Mouse (Mus musculus) hindbrain, embryonic 14.5 days (tissue): ENCODE data around the gene Lrrc8c. TPM values are rescaled to one million over a fixed set of nuclear protein-coding genes. Genes with fewer than 3 reads are reported as not detected.

Experiments used
- ATAC-seq: fragments of 200-750 bp; cut with Nextera tagmentation; 2 replicates; pipeline ENCODE4 v1.8.0; 2017; ENCODE audit warnings: moderate number of reproducible peaks, mild to moderate bottlenecking, moderate TSS enrichment, moderate library complexity; ENCODE audit not compliant: low FRiP score
- DNase-seq: peaks from one replicate; pipeline ENCODE4 v3.0.0-alpha.2; 2015; ENCODE audit warnings: low spot score
- H3K27ac ChIP-seq: fragments of 300-500 bp; sonication (generic); 2 replicates; pipeline ENCODE4 v1.5.1; 2014; ENCODE audit warnings: mild to moderate bottlenecking, moderate library complexity
- H3K27me3 ChIP-seq: fragments of 300-500 bp; sonication (generic); 2 replicates; pipeline ENCODE4 v1.6.1; 2014; ENCODE audit warnings: mild to moderate bottlenecking, low read length, mixed read lengths; ENCODE audit not compliant: control insufficient read depth, insufficient read depth
- H3K36me3 ChIP-seq: fragments of 300-500 bp; sonication (generic); replicated peaks from 2 replicates; pipeline ENCODE4 v1.6.1; 2014; ENCODE audit not compliant: control insufficient read depth, insufficient read depth
- H3K4me1 ChIP-seq: fragments of 300-500 bp; sonication (generic); replicated peaks from 2 replicates; pipeline ENCODE4 v1.6.1; 2014; ENCODE audit warnings: antibody characterized with exemption, low read length, mixed read lengths; ENCODE audit not compliant: control insufficient read depth, insufficient read depth
- H3K4me2 ChIP-seq: fragments of 300-500 bp; sonication (generic); replicated peaks from 2 replicates; pipeline ENCODE4 v1.6.1; 2014; ENCODE audit warnings: mild to moderate bottlenecking, moderate library complexity
- H3K4me3 ChIP-seq: fragments of 300-500 bp; sonication (generic); replicated peaks from 2 replicates; pipeline ENCODE4 v1.5.1; 2014; ENCODE audit warnings: mild to moderate bottlenecking, low read length
- H3K9ac ChIP-seq: fragments of 300-500 bp; sonication (generic); 2 replicates; pipeline ENCODE4 v1.6.1; 2014
- H3K9me3 ChIP-seq: fragments of 300-500 bp; sonication (generic); 2 replicates; pipeline ENCODE4 v1.6.1; 2016; ENCODE audit warnings: low read length; ENCODE audit not compliant: control insufficient read depth
- WGBS: fragments of 180-500 bp; shearing (Covaris S2); extraction: QIAGEN DNeasy Blood & Tissue Kit; methylation state at CpG from one replicate; pipeline ENCODE4 v1.1.7; 2014; 5-methylcytosine and 5-hydroxymethylcytosine counted together
- polyA plus RNA-seq: library from polyadenylated mRNA; unstranded; fragments of >200 nt; fragmentation: Nextera tagmentation; extraction: Ambion mirVana; gene quantifications from 2 replicates; pipeline ENCODE4 v1.2.1, GENCODE M21; 2014

Lrrc8c gene
- polyA plus RNA-seq, 1 experiment from 2014 or later, result 18.2 TPM

DNA sequence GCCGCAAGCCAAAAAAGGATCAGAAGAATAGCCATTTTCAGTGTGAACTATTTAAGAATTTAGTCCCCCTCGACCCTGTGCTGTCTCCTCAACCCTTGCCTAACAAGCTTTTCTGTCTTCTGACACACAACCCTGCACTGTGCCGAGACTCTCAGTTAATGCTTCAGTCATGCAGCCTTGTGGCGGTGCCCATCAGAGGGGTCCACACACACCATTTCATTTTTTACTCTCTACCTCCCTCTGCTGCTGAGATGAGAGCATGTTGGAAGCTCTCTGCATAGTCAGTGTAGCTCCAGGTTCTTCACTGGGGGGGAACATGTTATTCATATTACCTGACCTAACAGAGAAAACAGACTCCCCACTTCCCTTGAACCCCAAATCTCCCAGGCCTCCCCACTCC is 27.8 kb upstream of the Lrrc8c start:
- WGBS, result 52% methylated on average over 4 of the region's 4 CpGs
- Histone ChIP-seq H3K4me2 (no peak overlapping the region), H3K4me3 (no peak overlapping the region), H3K27ac (no peak overlapping the region), H3K27me3 (no peaks in the 10 kb centered on the region), H3K9ac (no peak overlapping the region), H3K4me1 (peaks cover 19% of the 10 kb centered on the region; the same call in 1 of the 2 replicates), H3K9me3 (no peaks in the 10 kb centered on the region), H3K36me3 (peaks cover 11% of the 10 kb centered on the region)
- DNase-seq (peak; percentile 55), ATAC-seq (peak; percentile 53)

GRCm38 (mm10) chr5:105492367-105493246 is 26.6 kb upstream of the Lrrc8c start:
- DNase-seq (peak; percentile 71), ATAC-seq (peak; percentile 38; the same call in 1 of the 2 replicates)
- H3K9me3 ChIP-seq, result no peaks in the 10 kb centered on the region
- peaks cover 19% of the 10 kb centered on the region; the same call in 1 of the 2 replicates for H3K4me1 ChIP-seq
- no peaks in the 10 kb centered on the region for H3K27me3 ChIP-seq
- H3K36me3 ChIP-seq, result peaks cover 3% of the 10 kb centered on the region; the same call in 1 of the 2 replicates
- WGBS, result 35% methylated on average over 10 of the region's 10 CpGs
- 0 out of 2 replicates have a peak overlapping the region, but pooled peaks have one; percentile 1 for H3K27ac ChIP-seq
- H3K9ac ChIP-seq, result no peak overlapping the region
- no peak overlapping the region for H3K4me3 ChIP-seq
- H3K4me2 ChIP-seq, result no peak overlapping the region

DNA sequence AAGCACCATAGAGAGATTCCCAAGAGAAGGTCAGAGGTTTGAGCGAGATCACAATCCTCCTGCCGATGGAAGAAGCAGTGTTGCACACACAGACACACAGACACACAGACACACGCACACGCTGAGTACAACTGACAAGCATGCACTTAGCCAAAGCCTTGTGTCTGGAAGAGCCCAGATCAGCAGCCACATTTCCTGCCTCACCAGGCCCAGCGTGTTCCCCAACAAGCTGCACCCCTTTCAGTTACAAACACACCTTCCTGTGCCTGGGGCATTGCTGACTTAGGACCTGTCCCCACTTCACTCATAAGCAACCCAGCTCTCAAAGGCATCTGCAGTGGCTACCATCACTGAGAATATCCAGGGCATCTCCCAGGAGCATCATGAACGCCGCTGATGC is 25.8 kb upstream of the Lrrc8c start:
- H3K4me3 ChIP-seq, result no peak overlapping the region
- H3K27me3 ChIP-seq, result no peaks in the 10 kb centered on the region
- peaks cover 3% of the 10 kb centered on the region; the same call in 1 of the 2 replicates for H3K36me3 ChIP-seq
- no peak overlapping the region for H3K9ac ChIP-seq
- no peaks in the 10 kb centered on the region for H3K9me3 ChIP-seq
- H3K4me2 ChIP-seq, result no peak overlapping the region
- 77% methylated on average over 7 of the region's 7 CpGs for WGBS
- ATAC-seq, result no peak
- no peak for DNase-seq
- H3K4me1 ChIP-seq, result peaks cover 19% of the 10 kb centered on the region; the same call in 1 of the 2 replicates
- 0 out of 2 replicates have a peak overlapping the region, but pooled peaks have one; percentile 1 for H3K27ac ChIP-seq

DNA sequence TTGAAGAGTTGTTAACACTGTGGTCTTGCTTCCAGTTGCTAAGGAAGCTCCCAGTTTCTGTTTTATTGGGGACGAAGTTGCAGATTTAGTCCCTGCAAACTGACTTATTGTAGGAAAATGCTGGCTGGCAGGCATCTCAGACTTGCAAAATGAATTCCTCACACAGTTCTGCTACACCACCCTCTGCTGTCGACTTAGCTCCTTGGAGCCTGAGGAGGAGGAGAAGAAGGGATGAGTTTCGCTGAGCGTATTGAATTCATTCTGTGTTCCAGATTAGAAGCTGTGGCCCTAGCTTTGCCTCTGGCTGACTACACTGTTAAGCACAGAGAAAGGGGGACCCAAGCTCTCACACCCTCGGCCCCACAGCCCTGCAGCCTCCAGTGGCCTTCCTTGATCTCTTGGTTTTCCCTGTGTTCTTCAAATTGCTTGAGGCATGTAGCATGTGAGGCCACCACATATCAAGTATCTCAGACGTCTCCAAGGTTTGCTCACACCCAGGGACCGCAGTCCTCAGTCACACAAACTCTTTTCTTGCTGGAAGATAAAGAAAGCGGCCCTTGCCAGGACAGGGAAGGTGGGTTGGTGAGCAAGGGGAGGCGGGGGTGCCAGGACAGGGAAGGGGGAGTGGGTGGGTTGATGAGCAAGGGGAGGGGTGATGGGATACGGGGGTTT is 24.8 kb upstream of the Lrrc8c start:
- Histone ChIP-seq H3K4me2 (peak overlapping the region; percentile 48; the same call in 1 of the 2 replicates), H3K4me3 (no peak overlapping the region), H3K9me3 (no peaks in the 10 kb centered on the region), H3K27ac (no peak overlapping the region), H3K36me3 (peaks cover 3% of the 10 kb centered on the region; the same call in 1 of the 2 replicates), H3K27me3 (no peaks in the 10 kb centered on the region), H3K4me1 (peaks cover 23% of the 10 kb centered on the region), H3K9ac (no peak overlapping the region)
- ATAC-seq (no peak), DNase-seq (no peak)
- 30% methylated on average over 10 of the region's 10 CpGs for WGBS

- H3K9ac ChIP-seq, result peak overlapping the region; percentile 31; the same call in 1 of the 2 replicates
These were observed 24.0 kb upstream of the Lrrc8c start for GRCm38 (mm10) chr5:105494918-105495901.

GRCm38 (mm10) chr5:105496133-105496532 is 23.1 kb upstream of the Lrrc8c start:
- Histone ChIP-seq H3K9me3 (no peaks in the 10 kb centered on the region), H3K36me3 (no peaks in the 10 kb centered on the region), H3K27me3 (no peaks in the 10 kb centered on the region), H3K4me3 (no peak overlapping the region), H3K9ac (no peak overlapping the region), H3K4me2 (no peak overlapping the region), H3K27ac (no peak overlapping the region), H3K4me1 (peaks cover 32% of the 10 kb centered on the region)
- ATAC-seq (no peak), DNase-seq (no peak)
- 71% methylated on average over 4 of the region's 4 CpGs for WGBS

More at GRCm38 (mm10) chr5:105494918-105495901, 24.0 kb upstream of the Lrrc8c start:
- no peak overlapping the region for H3K27ac ChIP-seq
- DNase-seq, result peak; percentile 68
- peak; percentile 77 for ATAC-seq
- H3K4me3 ChIP-seq, result peak overlapping the region; percentile 9; the same call in 1 of the 2 replicates
- H3K9me3 ChIP-seq, result no peaks in the 10 kb centered on the region
- no peaks in the 10 kb centered on the region for H3K27me3 ChIP-seq
- peaks cover 25% of the 10 kb centered on the region for H3K4me1 ChIP-seq
- peaks cover 3% of the 10 kb centered on the region; the same call in 1 of the 2 replicates for H3K36me3 ChIP-seq
- 5% methylated on average over 22 of the region's 24 CpGs for WGBS
- peak overlapping the region; percentile 48 for H3K4me2 ChIP-seq

GRCm38 (mm10) chr5:105496586-105496985 is 22.6 kb upstream of the Lrrc8c start:
- DNase-seq, result no peak
- no peaks in the 10 kb centered on the region for H3K9me3 ChIP-seq
- 65% methylated on average over 7 of the region's 7 CpGs for WGBS
- H3K27me3 ChIP-seq, result no peaks in the 10 kb centered on the region
- no peak for ATAC-seq
- H3K4me3 ChIP-seq, result no peak overlapping the region
- no peak overlapping the region for H3K27ac ChIP-seq
- no peak overlapping the region for H3K4me2 ChIP-seq
- H3K9ac ChIP-seq, result no peak overlapping the region
- H3K4me1 ChIP-seq, result peaks cover 32% of the 10 kb centered on the region
- no peaks in the 10 kb centered on the region for H3K36me3 ChIP-seq

- Histone ChIP-seq H3K36me3 (no peaks in the 10 kb centered on the region), H3K27ac (no peak overlapping the region), H3K4me3 (no peak overlapping the region), H3K4me1 (peaks cover 27% of the 10 kb centered on the region), H3K4me2 (no peak overlapping the region), H3K27me3 (no peaks in the 10 kb centered on the region), H3K9me3 (no peaks in the 10 kb centered on the region), H3K9ac (no peak overlapping the region)
- WGBS, result 37% methylated on average over 4 of the region's 4 CpGs
- ATAC-seq (no peak), DNase-seq (no peak)
These were observed 20.7 kb upstream of the Lrrc8c start for GRCm38 (mm10) chr5:105498429-105499000.
